Mouse (Mus musculus) adrenal gland, postnatal 4 days (tissue): ENCODE measurements around the gene Prl. TPM values are rescaled to one million over a fixed set of nuclear protein-coding genes. Genes with fewer than 3 reads are reported as not detected.
"Not testable (repeated sequence)": the region's sequence is repeated elsewhere in the genome, so short reads cannot be mapped to it uniquely, and the experiment has no call there.

Source experiments
- DNase-seq, 2 experiments: peaks; one replicate each; pipeline ENCODE4 v3.0.0; 2021 to 2022; ENCODE audit warnings: low spot score in 2 of 2, mixed read lengths in 2 of 2
- long read RNA-seq, 2 experiments: library from polyadenylated mRNA; stranded (forward); transcript quantifications; one replicate each; pipeline ENCODE4 v2.0.0; 2021
- total RNA-seq, 2 experiments: library from RNA; stranded (reverse); gene quantifications; 2 replicates each; pipeline ENCODE4 v1.2.3; 2021

The Prl gene
- not detected for total RNA-seq
- long read RNA-seq, experiment 1: 0 reads
- long read RNA-seq, experiment 2: 0 reads

GRCm38 (mm10) chr13:27057270-27057669 lies at the start of gene Prl:
Prl (plus strand) TSS chr13:27057570.
- no peak for DNase-seq

- no peak for DNase-seq
Measured at GRCm38 (mm10) chr13:27026614-27027013, 30.8 kb upstream of the Prl start.

- no peak for DNase-seq
Measured at GRCm38 (mm10) chr13:27027376-27027775, 30.0 kb upstream of the Prl start.

GRCm38 (mm10) chr13:27028501-27029240 lies 28.7 kb upstream of the Prl start:
- DNase-seq: no peak

- DNase-seq: no peak
Measured at GRCm38 (mm10) chr13:27031101-27031852, 26.1 kb upstream of the Prl start.

GRCm38 (mm10) chr13:27031853-27032240 lies 25.5 kb upstream of the Prl start:
- no peak for DNase-seq

- no peak for DNase-seq
Measured at GRCm38 (mm10) chr13:27032998-27033397, 24.4 kb upstream of the Prl start.

GRCm38 (mm10) chr13:27042185-27042584 lies 15.2 kb upstream of the Prl start:
- DNase-seq: no peak

- DNase-seq: no peak
Measured at GRCm38 (mm10) chr13:27043326-27043725, 14.0 kb upstream of the Prl start.

- no peak for DNase-seq
Measured at GRCm38 (mm10) chr13:27059177-27059576, 1.8 kb downstream of the Prl start.

- not testable (repeated sequence) for DNase-seq
Measured at GRCm38 (mm10) chr13:27093890-27094289, 36.5 kb downstream of the Prl start, which contains the start of gene Prl3d1. Prl3d1 (plus strand) TSS chr13:27094190.

Other genes starting within 250 kb of the Prl start
- not detected for gene Prl3d1, start 36.6 kb downstream of the Prl start, total RNA-seq
- gene Prl3d2, start 64.1 kb downstream of the Prl start, total RNA-seq: not detected
- not detected for gene Prl3d3, start 99.2 kb downstream of the Prl start, total RNA-seq
- not detected for gene Prl3c1, start 139.1 kb downstream of the Prl start, total RNA-seq
- not detected for gene Prl3b1, start 184.3 kb downstream of the Prl start, total RNA-seq
- gene Prl3a1, start 201.9 kb downstream of the Prl start, total RNA-seq: not detected